Mouse (Mus musculus) liver, embryonic 16.5 days (tissue): ENCODE data around the gene 0610012G03Rik. TPM values are rescaled to one million over a fixed set of nuclear protein-coding genes. Genes with fewer than 3 reads are reported as not detected.

Experiments used
- ATAC-seq: fragments of 200-750 bp; cut with Nextera tagmentation; 2 replicates; pipeline ENCODE4 v1.8.0; 2017; ENCODE audit warnings: low read depth, mild to moderate bottlenecking, moderate number of reproducible peaks, moderate library complexity
- H3K27ac ChIP-seq: fragments of 300-500 bp; sonication (generic); 2 replicates; pipeline ENCODE4 v1.5.1; 2014; ENCODE audit warnings: mild to moderate bottlenecking, low read length
- H3K27me3 ChIP-seq: fragments of 300-500 bp; sonication (generic); 2 replicates; pipeline ENCODE4 v1.6.1; 2014; ENCODE audit warnings: low read depth, low read length, mixed read lengths; ENCODE audit not compliant: control insufficient read depth, insufficient read depth
- H3K36me3 ChIP-seq: fragments of 300-500 bp; sonication (generic); 2 replicates; pipeline ENCODE4 v1.6.1; 2014; ENCODE audit warnings: mild to moderate bottlenecking; ENCODE audit not compliant: control insufficient read depth, insufficient read depth
- H3K4me1 ChIP-seq: fragments of 300-500 bp; sonication (generic); 2 replicates; pipeline ENCODE4 v1.6.1; 2014; ENCODE audit warnings: low read depth, low read length, mixed read lengths; ENCODE audit not compliant: control insufficient read depth
- H3K4me2 ChIP-seq: fragments of 300-500 bp; sonication (generic); 2 replicates; pipeline ENCODE4 v1.6.1; 2014; ENCODE audit warnings: low read depth, low read length, mixed read lengths
- H3K4me3 ChIP-seq: fragments of 300-500 bp; sonication (generic); 2 replicates; pipeline ENCODE4 v1.5.1; 2014; ENCODE audit warnings: low read depth, mild to moderate bottlenecking, low read length
- H3K9ac ChIP-seq: fragments of 300-500 bp; sonication (generic); 2 replicates; pipeline ENCODE4 v1.6.1; 2014; ENCODE audit warnings: low read depth, low read length
- H3K9me3 ChIP-seq: fragments of 300-500 bp; sonication (generic); replicated peaks from 2 replicates; pipeline ENCODE4 v1.6.1; 2016; ENCODE audit warnings: low read length; ENCODE audit not compliant: control insufficient read depth
- WGBS: fragments of 180-500 bp; shearing (Covaris S2); extraction: QIAGEN DNeasy Blood & Tissue Kit; methylation state at CpG from one replicate; pipeline ENCODE4 v1.1.7; 2014; ENCODE audit not compliant: insufficient replicate concordance; 5-methylcytosine and 5-hydroxymethylcytosine counted together
- polyA plus RNA-seq: library from polyadenylated mRNA; unstranded; fragments of >200 nt; fragmentation: Nextera tagmentation; extraction: Ambion mirVana; gene quantifications from 2 replicates; pipeline ENCODE4 v1.2.1, GENCODE M21; 2015

Gene 0610012G03Rik
- polyA plus RNA-seq, 1 experiment from 2014 or later, result 36.7 TPM

- no peak overlapping the region for H3K4me3 ChIP-seq
- H3K9ac ChIP-seq, result no peak overlapping the region
- H3K9me3 ChIP-seq, result no peaks in the 10 kb centered on the region
- H3K27me3 ChIP-seq, result no peaks in the 10 kb centered on the region
- WGBS, result 62% methylated on average over 6 of the region's 6 CpGs
- no peak for ATAC-seq
- no peak overlapping the region for H3K4me2 ChIP-seq
- no peaks in the 10 kb centered on the region for H3K36me3 ChIP-seq
- H3K4me1 ChIP-seq, result no peaks in the 10 kb centered on the region
- no peak overlapping the region for H3K27ac ChIP-seq
Measured at GRCm38 (mm10) chr16:31926091-31926490, 22.2 kb downstream of the 0610012G03Rik start.

- no peaks in the 10 kb centered on the region for H3K36me3 ChIP-seq
- no peaks in the 10 kb centered on the region for H3K9me3 ChIP-seq
- H3K4me3 ChIP-seq, result no peak overlapping the region
Measured at GRCm38 (mm10) chr16:31924368-31924767, 23.9 kb downstream of the 0610012G03Rik start.

GRCm38 (mm10) chr16:31918248-31918724, 30.0 kb downstream of the 0610012G03Rik start:
- ATAC-seq, result no peak
- Histone ChIP-seq H3K9ac (no peak overlapping the region), H3K36me3 (no peaks in the 10 kb centered on the region), H3K4me1 (no peaks in the 10 kb centered on the region; the same call in 1 of the 2 replicates), H3K4me3 (peak overlapping the region; percentile 21; the same call in 1 of the 2 replicates), H3K27me3 (no peaks in the 10 kb centered on the region), H3K27ac (no peak overlapping the region), H3K4me2 (peak overlapping the region; percentile 38), H3K9me3 (no peaks in the 10 kb centered on the region)
- 4% methylated on average over 14 of the region's 14 CpGs for WGBS

More at GRCm38 (mm10) chr16:31924368-31924767, 23.9 kb downstream of the 0610012G03Rik start:
- Histone ChIP-seq H3K27me3 (no peaks in the 10 kb centered on the region), H3K4me2 (no peak overlapping the region), H3K27ac (no peak overlapping the region), H3K4me1 (no peaks in the 10 kb centered on the region), H3K9ac (no peak overlapping the region)
- ATAC-seq, result no peak
- WGBS, result 58% methylated on average over 6 of the region's 6 CpGs

DNA sequence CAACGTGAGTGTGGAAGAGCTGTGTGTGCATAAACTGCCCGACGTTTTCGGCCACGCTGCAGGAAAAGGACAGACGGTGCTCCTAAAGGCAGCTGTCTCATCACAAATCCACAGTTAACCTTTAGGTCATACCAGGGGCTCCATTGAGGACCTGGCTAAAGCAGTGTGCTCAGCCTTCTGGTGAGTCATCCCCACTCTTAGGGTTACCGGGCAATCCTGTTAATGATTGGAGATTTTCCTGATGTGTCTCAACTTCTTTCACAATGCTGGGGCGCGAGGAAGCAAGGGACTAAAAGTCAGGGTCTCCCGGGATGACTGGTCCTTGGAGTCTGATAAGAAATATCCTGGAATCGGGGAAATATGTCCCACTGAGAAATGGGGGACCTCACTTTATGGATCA, 30.5 kb downstream of the 0610012G03Rik start:
- Histone ChIP-seq H3K27me3 (no peaks in the 10 kb centered on the region), H3K4me1 (no peaks in the 10 kb centered on the region; the same call in 1 of the 2 replicates), H3K9ac (no peak overlapping the region), H3K27ac (no peak overlapping the region), H3K9me3 (no peaks in the 10 kb centered on the region), H3K36me3 (no peaks in the 10 kb centered on the region), H3K4me3 (no peak overlapping the region; the same call in 1 of the 2 replicates), H3K4me2 (peak overlapping the region; percentile 38)
- ATAC-seq, result no peak
- 54% methylated on average over 11 of the region's 11 CpGs for WGBS

DNA sequence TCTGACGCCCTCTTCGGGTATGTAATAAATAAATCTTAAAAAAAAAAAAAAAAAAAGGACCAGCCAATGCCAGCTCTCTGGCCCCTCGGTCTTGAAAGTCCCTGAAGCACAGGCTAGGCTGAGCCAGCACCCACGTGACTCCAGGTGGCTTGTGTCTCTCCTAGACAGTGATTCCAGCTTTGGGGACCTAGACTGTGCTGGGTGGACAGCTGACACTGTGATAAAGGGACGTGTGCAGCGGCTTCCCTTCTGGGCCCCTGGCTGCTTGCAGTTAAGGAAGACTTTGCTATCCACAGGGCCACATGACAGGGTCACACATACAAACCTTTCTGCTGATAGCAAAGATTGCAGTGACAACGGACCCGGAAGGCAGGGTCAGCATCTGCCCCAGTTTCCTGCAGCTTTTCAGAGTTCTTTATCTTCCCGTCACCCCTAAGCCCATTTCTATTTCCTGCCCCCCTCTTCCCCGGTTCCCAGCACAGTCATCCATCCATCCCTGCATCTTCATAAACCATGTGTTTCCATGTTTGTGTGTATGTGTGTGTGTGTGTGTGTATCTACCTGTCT, 37.9 kb downstream of the 0610012G03Rik start:
- no peak overlapping the region for H3K27ac ChIP-seq
- no peak overlapping the region for H3K4me3 ChIP-seq
- no peaks in the 10 kb centered on the region for H3K9me3 ChIP-seq
- H3K9ac ChIP-seq, result no peak overlapping the region
- H3K4me2 ChIP-seq, result no peak overlapping the region
- whole genome bisulfite sequencing, result 24% methylated on average over 10 of the region's 10 CpGs
- H3K36me3 ChIP-seq, result no peaks in the 10 kb centered on the region
- H3K27me3 ChIP-seq, result no peaks in the 10 kb centered on the region; the same call in 1 of the 2 replicates
- peaks cover 4% of the 10 kb centered on the region; the same call in 1 of the 2 replicates for H3K4me1 ChIP-seq
- ATAC-seq, result no peak

DNA sequence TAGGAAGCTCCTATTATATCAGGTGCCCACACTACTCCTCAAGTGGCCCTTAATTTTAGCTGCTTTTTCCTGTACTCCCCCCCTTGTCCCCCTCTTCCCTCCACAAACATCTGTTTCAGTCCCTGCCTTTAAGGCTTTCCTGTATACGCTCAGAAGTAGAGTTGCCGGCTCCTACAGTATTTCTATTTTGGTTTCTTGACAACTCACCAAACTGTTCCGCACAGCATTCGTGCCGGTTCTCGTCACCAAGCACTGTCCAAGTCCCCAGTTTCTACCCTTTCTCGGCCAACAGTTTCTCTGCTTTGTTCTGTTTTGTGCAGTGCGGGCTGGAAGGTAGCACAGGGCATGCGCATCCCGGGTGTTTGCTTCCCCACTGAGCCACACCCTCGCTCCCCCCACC, 39.3 kb downstream of the 0610012G03Rik start:
- Histone ChIP-seq H3K4me2 (no peak overlapping the region), H3K27ac (no peak overlapping the region), H3K4me1 (peaks cover 4% of the 10 kb centered on the region; the same call in 1 of the 2 replicates), H3K9me3 (no peaks in the 10 kb centered on the region), H3K4me3 (no peak overlapping the region), H3K27me3 (no peaks in the 10 kb centered on the region; the same call in 1 of the 2 replicates), H3K9ac (no peak overlapping the region), H3K36me3 (no peaks in the 10 kb centered on the region)
- ATAC-seq, result no peak
- 51% methylated on average over 11 of the region's 11 CpGs for WGBS

DNA sequence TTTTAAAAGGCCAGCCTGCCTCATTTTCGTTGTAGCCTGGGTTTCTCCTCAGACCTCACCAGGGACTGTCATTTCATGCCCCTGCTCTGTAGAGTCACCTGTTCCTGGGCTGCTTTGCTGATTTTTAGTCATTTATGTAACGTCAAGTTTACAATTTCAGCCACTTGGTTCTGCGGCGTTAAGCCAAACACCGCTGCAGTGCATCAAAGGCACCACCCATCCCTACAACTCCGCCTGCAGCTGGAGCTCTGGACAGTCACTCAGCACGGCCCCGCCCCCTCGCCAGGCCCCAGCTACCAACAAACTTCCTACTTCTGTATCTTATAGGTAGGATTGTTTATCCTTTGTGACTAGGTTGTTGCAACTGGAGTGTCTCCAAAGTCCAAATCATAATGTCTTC, 41.4 kb downstream of the 0610012G03Rik start:
- Histone ChIP-seq H3K36me3 (no peaks in the 10 kb centered on the region), H3K9me3 (no peaks in the 10 kb centered on the region), H3K27ac (no peak overlapping the region), H3K27me3 (no peaks in the 10 kb centered on the region; the same call in 1 of the 2 replicates), H3K4me2 (peak overlapping the region; percentile 43), H3K9ac (no peak overlapping the region), H3K4me1 (peaks cover 4% of the 10 kb centered on the region; the same call in 1 of the 2 replicates), H3K4me3 (no peak overlapping the region)
- no peak for ATAC-seq
- WGBS, result 6% methylated on average over 9 of the region's 9 CpGs

DNA sequence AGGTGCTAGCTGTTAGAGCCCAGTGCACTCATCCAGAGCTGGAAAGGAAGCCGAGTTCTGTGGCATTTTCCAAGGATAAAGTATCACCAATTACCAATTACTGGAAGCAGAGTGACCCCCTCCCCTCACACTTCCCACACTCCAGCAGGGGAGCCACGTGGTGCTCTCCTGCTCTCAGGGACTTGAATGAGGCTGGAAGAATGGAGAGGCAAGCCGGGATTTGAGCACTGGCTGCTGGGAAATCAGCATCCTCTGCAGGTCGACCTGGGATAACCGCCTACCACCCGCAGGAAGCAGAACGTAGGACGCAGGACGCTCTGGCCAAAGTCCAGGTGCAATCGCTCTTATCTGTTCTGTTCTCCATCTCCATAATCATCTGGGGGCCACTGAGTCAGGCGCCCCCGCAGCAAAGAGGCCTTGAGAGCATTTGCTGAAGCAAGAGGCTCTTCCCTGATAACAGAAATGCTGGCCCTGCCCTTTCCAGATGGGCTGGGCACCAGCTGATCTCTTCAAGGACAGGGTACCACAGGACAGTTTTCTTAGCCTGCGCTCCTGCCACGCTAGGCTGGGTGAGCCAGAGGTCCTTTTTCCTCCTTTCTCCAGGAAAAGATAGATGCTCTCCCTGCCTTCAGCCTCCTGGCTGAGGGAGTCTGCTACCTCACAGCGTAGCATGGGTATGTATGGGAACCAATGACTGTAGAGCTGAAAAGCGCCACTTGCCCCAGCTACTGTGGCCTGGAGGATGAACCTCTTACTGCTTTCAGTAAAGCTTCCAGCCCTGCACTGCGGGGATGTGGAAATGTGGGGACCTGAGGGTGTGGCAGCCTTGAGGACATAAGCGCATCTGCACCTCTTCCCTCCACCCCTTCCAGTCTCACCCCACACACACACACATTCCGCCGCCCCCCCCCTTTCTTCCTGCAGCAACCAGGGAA, 42.1 kb downstream of the 0610012G03Rik start:
- Histone ChIP-seq H3K27me3 (no peaks in the 10 kb centered on the region; the same call in 1 of the 2 replicates), H3K4me3 (no peak overlapping the region), H3K27ac (no peak overlapping the region), H3K4me1 (peaks cover 4% of the 10 kb centered on the region; the same call in 1 of the 2 replicates), H3K36me3 (no peaks in the 10 kb centered on the region), H3K9ac (no peak overlapping the region), H3K4me2 (peak overlapping the region; percentile 43), H3K9me3 (no peaks in the 10 kb centered on the region)
- ATAC-seq, result no peak
- WGBS, result 33% methylated on average over 20 of the region's 20 CpGs
